Mouse (Mus musculus) macrophage (primary cell): Measurements from ENCODE around the gene 4933428M09Rik. TPM values are rescaled to one million over a fixed set of nuclear protein-coding genes. Genes with fewer than 3 reads are reported as not detected.

Experiments used
- polyA plus RNA-seq: library from polyadenylated mRNA; stranded (reverse); fragments of 250-400 nt; gene quantifications from 3 replicates; pipeline ENCODE4 v1.2.4, GENCODE M21; 2018; ENCODE audit warnings: inconsistent platforms

The 4933428M09Rik gene
- polyA plus RNA-seq, 1 experiment from 2014 or later, result not detected

Other genes starting within 250 kb of the 4933428M09Rik start
- gene Serpina7, start 94.0 kb upstream of the 4933428M09Rik start, polyA plus RNA-seq, result not detected in 3 replicates
- gene 4930513O06Rik, start 93.0 kb upstream of the 4933428M09Rik start, polyA plus RNA-seq, result not detected in 3 replicates
- gene Mum1l1, start 30.8 kb downstream of the 4933428M09Rik start, polyA plus RNA-seq, result not detected in 3 replicates
- not detected in 3 replicates for gene Trap1a, start 154.5 kb downstream of the 4933428M09Rik start, polyA plus RNA-seq